Mouse (Mus musculus): ENCODE measurements around the gene C530008M17Rik.

C530008M17Rik gene

GRCm38 (mm10) chr5:76656212-76656611 lies at the start of gene C530008M17Rik:
TSS of gene C530008M17Rik (plus strand) at chr5:76656512.
- DNase-seq (ENCODE audit: low spot score) = no peak

DNA sequence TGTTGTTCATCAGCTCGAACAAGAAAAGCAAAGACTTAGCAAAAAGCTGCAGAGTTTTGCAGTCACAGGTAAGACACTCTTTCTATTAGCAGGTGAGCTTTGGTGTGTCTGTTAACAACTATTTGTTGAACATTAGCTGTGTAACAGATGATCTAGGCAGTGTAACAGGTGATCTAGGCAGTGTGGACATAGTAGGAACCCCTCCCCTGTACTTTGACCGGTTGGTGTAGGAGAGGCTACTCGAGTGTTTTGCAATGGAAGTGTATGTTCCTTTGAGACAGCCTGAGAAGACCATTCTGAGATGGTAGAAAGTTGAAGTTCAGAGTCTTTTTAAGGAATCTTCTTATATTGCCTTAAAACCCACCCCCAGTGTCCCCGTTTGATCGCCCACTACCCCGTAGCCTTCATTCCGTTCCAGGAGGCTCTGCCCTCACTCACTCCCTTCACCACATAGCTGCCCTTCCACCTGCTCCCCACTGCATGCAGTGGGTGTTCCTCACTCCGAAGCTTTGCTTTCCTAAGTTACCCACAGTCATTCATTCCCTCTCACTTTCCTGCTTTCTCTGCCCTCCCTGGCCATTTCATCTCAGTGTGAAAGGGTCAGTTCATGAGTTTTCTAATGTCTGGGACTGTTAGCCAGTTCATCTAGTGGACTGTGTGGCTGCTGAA lies 46.5 kb upstream of the C530008M17Rik start:
- no peak for DNase-seq (ENCODE audit: low spot score)

- no peak for DNase-seq (ENCODE audit: low spot score)
Measured at GRCm38 (mm10) chr5:76612867-76613499, 43.3 kb upstream of the C530008M17Rik start.

DNA sequence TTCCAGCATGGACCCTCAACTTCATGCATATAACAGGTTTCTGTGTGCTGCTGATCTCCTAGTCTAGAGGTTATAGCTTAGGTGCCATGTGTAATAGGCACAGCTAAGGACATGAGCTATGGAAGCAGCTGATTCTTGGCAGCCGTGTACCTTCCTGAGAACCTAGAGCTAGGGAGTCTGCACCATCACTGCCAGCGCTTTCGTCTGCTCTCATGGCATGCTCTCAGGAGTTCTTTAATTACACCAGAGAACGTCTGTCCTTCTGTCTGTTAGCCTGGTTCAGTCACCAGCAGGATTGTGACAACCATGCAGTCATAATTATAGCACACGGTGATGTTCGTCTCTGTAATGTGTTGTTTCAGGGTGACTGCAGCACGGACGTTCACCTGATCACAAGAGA lies 41.0 kb upstream of the C530008M17Rik start:
- no peak for DNase-seq (ENCODE audit: low spot score)

- DNase-seq (ENCODE audit: low spot score) = no peak
Measured at GRCm38 (mm10) chr5:76616196-76616747, 40.0 kb upstream of the C530008M17Rik start.

GRCm38 (mm10) chr5:76618750-76619149 lies 37.6 kb upstream of the C530008M17Rik start:
- no peak for DNase-seq (ENCODE audit: low spot score)

GRCm38 (mm10) chr5:76623759-76624158 lies 32.6 kb upstream of the C530008M17Rik start:
- DNase-seq (ENCODE audit: low spot score) = no peak

DNA sequence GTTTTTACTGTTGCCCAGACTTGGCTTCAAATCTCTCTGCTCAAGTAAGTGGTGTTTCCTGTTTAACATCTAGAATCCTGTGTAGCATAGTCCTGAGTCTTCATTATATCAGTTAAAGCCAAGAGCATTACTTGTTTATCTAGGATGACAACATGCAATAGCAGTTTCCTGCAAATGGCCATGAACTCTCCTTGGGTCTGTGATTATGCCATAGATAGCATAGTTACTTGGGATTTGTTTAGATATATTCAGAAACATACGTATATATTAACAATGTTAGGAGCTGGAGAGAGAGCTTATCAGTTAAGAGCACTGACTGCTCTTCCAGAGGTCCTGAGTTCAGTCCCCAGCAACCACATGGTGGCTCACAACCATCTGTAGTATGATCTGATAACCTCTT lies 28.5 kb upstream of the C530008M17Rik start:
- no peak for DNase-seq (ENCODE audit: low spot score)

GRCm38 (mm10) chr5:76634012-76634411 lies 22.3 kb upstream of the C530008M17Rik start:
- DNase-seq (ENCODE audit: low spot score) = no peak

DNA sequence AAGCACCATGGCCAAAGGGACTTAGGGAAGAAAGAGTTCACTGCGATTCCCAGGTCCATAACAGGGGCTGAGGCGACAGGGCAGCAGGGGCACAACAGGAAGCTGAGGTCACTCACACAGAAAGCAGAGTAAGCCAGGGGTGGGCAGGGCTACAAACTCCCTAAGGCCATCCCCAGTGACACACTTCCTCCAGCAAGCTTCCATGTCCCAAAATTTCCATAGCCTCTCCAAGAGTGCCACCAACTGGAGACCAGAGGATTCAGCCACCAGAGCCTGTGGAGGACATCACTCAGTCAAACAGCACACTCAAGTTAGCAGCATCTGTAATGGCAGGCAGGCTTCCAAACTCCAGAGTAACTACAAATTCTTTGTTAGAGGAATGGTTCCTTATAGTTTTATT lies 20.7 kb upstream of the C530008M17Rik start:
- DNase-seq (ENCODE audit: low spot score) = no peak

- no peak for DNase-seq (ENCODE audit: low spot score)
Measured at GRCm38 (mm10) chr5:76642076-76642475, 14.2 kb upstream of the C530008M17Rik start.

DNA sequence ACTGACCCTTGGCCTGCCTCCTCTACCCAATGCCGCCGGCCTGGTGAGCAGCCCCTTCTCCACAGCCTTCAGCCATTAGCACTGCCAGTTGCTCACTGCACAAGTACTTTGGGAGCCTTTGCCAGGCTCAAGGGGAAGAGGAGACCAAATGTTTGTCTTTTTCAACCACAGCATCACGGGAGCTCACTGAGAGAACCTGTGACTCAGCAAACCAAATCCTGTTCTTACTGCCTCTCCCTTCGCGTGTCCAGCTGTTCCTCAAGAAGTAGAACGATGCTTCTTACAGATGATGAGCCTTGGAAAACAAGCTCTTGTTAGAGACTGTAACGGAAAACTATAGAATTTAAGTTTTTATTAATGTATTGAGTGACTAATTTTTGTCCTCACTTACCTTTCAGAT lies 12.1 kb upstream of the C530008M17Rik start:
- no peak for DNase-seq (ENCODE audit: low spot score)

GRCm38 (mm10) chr5:76645091-76645868 lies 11.0 kb upstream of the C530008M17Rik start:
- DNase-seq (ENCODE audit: low spot score) = no peak

DNA sequence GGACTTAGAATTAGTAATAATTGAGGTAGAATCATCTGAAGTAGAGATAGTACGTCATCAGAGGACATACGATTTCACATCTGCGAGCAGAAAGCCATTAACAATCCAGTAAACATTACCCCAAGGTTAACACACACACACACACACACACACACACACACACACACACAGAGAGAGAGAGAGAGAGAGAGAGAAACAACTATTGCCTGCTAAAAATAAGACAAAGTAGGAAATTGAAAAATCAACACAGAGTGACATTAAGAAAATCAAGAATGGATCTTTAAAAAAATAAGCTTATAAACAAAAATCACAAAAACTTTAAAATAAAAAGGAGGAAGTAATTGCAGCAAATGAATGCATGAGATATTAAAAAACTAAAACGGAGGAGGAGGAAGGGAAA lies 6.4 kb upstream of the C530008M17Rik start:
- no peak for DNase-seq (ENCODE audit: low spot score)

- DNase-seq (ENCODE audit: low spot score) = no peak
Measured at GRCm38 (mm10) chr5:76651151-76651725, 5.1 kb upstream of the C530008M17Rik start.

- DNase-seq (ENCODE audit: low spot score) = peak; percentile 75
Measured at GRCm38 (mm10) chr5:76657245-76658083, 1.2 kb downstream of the C530008M17Rik start.

DNA sequence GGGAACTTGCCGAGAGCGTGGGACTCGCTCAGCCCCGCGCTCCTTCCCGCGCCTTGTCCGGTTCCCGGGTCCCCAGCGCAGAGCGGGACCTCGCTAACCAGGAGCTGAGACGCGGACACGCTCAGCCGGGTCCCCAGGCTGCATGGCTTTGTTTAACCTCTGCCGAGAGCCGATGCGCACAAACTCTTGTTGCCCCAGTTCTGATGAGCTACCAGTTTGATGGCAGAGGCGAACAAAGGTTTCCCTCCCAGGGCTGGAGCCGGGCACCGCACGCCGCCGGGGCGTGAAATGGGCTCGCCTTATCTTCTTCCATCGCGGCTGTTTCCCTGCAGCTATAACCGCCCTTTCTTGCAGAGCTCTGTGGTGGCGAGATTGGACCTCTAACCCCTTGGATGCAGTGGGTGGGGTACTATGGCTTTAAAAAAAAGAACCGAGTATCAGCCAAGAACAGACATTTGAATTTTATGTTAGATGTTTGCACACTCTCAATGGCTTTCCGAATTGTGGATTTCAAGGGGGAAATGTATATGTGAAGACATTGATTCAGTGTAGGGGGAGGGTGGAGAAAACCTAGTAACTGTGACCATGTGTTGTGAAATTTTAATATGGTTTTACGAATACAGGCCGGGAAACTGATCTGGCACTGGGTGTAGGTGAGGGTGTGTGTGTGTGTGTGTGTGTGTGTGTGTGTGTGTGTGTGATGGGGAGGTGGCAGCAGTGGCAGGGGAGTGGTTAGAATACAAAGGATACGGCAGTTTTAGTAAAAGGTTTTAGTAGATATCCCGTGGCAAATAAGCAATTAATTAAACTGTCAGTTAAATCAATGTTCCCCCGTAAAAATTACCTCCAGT lies 2.0 kb downstream of the C530008M17Rik start:
- DNase-seq (ENCODE audit: low spot score) = peak; percentile 44

GRCm38 (mm10) chr5:76659958-76660635 lies 3.8 kb downstream of the C530008M17Rik start:
- no peak for DNase-seq (ENCODE audit: low spot score)

- no peak for DNase-seq (ENCODE audit: low spot score)
Measured at GRCm38 (mm10) chr5:76661310-76661709, 5.0 kb downstream of the C530008M17Rik start.

DNA sequence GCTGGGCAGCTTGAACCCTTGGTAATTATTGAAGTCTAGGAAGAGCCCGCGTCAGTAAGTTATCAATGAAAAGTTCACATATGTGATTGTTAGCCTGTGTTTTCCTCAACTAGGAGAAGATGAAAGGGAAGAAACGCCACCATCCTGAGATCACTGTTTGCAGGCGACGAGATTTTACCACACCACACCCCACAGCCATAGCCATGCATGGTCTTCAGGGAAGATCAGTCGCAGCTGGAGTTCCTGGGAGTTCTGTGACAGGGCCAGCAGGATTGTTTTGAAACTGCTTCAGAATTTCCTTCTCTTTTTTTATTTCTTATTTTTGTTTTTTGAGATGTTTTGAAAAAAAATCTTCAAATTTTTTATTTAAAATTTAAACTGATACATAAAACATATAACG lies 8.6 kb downstream of the C530008M17Rik start:
- no peak for DNase-seq (ENCODE audit: low spot score)
